In the genomic region with DNA sequence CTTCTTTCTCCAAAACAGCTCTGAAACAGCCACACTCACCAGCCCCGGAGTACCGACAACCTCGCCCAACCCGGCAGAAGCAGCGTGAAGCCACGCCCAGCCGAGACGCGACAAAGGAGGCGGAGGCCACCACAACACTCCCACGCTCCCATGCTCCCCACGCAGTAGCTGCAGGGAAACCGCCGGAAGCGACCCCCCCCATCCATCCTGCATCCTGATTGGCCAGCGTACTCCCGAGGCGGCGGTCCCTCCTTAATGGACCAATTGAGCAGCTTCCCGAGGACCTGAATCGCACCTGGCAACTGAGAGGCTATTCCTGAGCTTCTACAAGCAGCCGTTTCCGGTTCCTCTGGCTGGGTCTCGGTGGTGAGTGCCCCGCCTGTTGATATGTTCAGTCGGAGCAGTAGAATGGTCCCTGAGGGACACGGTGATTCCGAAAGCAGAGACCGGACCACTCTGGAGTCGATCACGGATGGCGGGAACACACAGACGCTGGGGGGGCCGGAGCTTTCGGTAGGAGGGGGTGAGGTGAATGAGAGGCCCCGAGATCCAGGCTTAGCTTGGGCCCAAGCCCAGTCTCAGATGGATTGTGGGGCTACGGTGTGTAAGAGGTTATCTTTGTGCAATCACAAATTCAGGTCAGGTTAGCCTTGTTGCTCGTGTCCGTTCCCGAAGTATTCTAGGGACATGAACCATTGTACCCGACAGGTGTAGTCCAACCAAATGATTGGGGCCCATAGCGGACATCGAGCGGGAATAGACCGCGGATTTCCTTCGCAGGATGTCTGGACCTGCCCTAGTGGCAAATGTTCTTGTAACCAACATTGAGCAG, we compare ENCODE assay signal across 8 mouse cellular contexts. TPM values are rescaled to one million over a fixed set of nuclear protein-coding genes. Genes with fewer than 3 reads are reported as not detected.
DNase-seq lines count a peak whose midpoint lies in the region; ATAC-seq and TF ChIP-seq lines count a peak whose summit lies in the region.

A gene (plus strand): TSS at position 160 of the 832 bp plus-strand sequence.

- H3K27me3 ChIP-seq in embryonic facial prominence, embryonic 14.5 days (replicated peaks; ENCODE audit: control insufficient read depth, insufficient read depth, low read length), result no peaks in the 10 kb centered on the region
- no peaks in the 10 kb centered on the region for H3K27me3 ChIP-seq in heart, adult 2 months (ENCODE audit: control insufficient read depth, insufficient read depth, low read length)
- H3K27me3 ChIP-seq in limb, embryonic 13.5 days, result no peaks in the 10 kb centered on the region
- no peaks in the 10 kb centered on the region for H3K27me3 ChIP-seq in midbrain, embryonic 16.5 days (ENCODE audit: control insufficient read depth, insufficient read depth, low read depth, low read length)

- peak; percentile 99 for ATAC-seq in embryonic facial prominence, embryonic 14.5 days (ENCODE audit: low read depth)
- peak; percentile 99 for ATAC-seq in limb, embryonic 13.5 days (ENCODE audit: low FRiP score, low read depth)
- peak; percentile 96 for ATAC-seq in midbrain, embryonic 16.5 days

- H3K4me3 ChIP-seq in embryonic facial prominence, embryonic 14.5 days (ENCODE audit: low read depth, low read length), result peak within 1 kb of the TSS; percentile 63
- peak within 1 kb of the TSS; percentile 65 for H3K4me3 ChIP-seq in heart, adult 2 months
- peak within 1 kb of the TSS; percentile 58 for H3K4me3 ChIP-seq in limb, embryonic 13.5 days
- H3K4me3 ChIP-seq in midbrain, embryonic 16.5 days (ENCODE audit: low read depth, low read length), result peak within 1 kb of the TSS; percentile 64

- peaks cover 11% of the 10 kb centered on the region for H3K36me3 ChIP-seq in embryonic facial prominence, embryonic 14.5 days (ENCODE audit: control insufficient read depth, insufficient read depth, low read length)
- H3K36me3 ChIP-seq in heart, adult 2 months (ENCODE audit: control insufficient read depth, insufficient read depth, low read length), result peaks cover 2% of the 10 kb centered on the region; the same call in 1 of the 2 replicates
- H3K36me3 ChIP-seq in limb, embryonic 13.5 days, result peaks cover 23% of the 10 kb centered on the region
- 0 out of 2 replicates have a peak, but pooled peaks cover 2% of the 10 kb centered on the region for H3K36me3 ChIP-seq in midbrain, embryonic 16.5 days (ENCODE audit: control insufficient read depth, insufficient read depth, low read length)

- peak; percentile 54; the same call in 1 of the 2 replicates for TF ChIP-seq POLR2A in heart, adult 2 months (IDR thresholded peaks at IDR 0.05; ENCODE audit: insufficient read depth, low read depth, low read length)

- peak; percentile 61; the same call in 1 of the 2 replicates for TF ChIP-seq EP300 in heart, adult 2 months (IDR thresholded peaks at IDR 0.05; ENCODE audit: insufficient read depth, low read depth, low read length)

- peaks cover 7% of the 10 kb centered on the region; the same call in 1 of the 2 replicates for H3K79me2 ChIP-seq in heart, adult 2 months (replicated peaks; ENCODE audit: control insufficient read depth, insufficient read depth, low read length)

- 0 out of 2 replicates have a peak within 1 kb of the TSS, but pooled peaks have one; percentile 55 for H3K27ac ChIP-seq in embryonic facial prominence, embryonic 14.5 days (replicated peaks; ENCODE audit: low read depth, low read length)
- H3K27ac ChIP-seq in heart, adult 2 months, result peak within 1 kb of the TSS; percentile 61
- peak within 1 kb of the TSS; percentile 67 for H3K27ac ChIP-seq in limb, embryonic 13.5 days
- H3K27ac ChIP-seq in midbrain, embryonic 16.5 days (ENCODE audit: low read length), result peak within 1 kb of the TSS; percentile 65

- no peak for TF ChIP-seq CTCF in heart, adult 2 months (IDR thresholded peaks at IDR 0.05)

- 5% methylated on average over 47 of the region's 47 CpGs for WGBS in embryonic facial prominence, embryonic 14.5 days
- 5% methylated on average over 47 of the region's 47 CpGs for WGBS in heart, adult 2 months
- 4% methylated on average over 47 of the region's 47 CpGs for WGBS in limb, embryonic 13.5 days
- 4% methylated on average over 47 of the region's 47 CpGs for WGBS in midbrain, embryonic 16.5 days

- intact Hi-C loops in heart, adult 2 months (cut with DNase I), result loop anchor here (1.0 to 10.0 kb wide), 3 partner anchors 12 to 1012 kb away; a partner anchor contains a TSS

- peaks cover 12% of the 10 kb centered on the region; the same call in 1 of the 2 replicates for H3K4me1 ChIP-seq in embryonic facial prominence, embryonic 14.5 days (ENCODE audit: control insufficient read depth, insufficient read depth, low read length)
- peaks cover 5% of the 10 kb centered on the region for H3K4me1 ChIP-seq in heart, adult 2 months (ENCODE audit: control insufficient read depth, insufficient read depth, low read length)
- peaks cover 14% of the 10 kb centered on the region for H3K4me1 ChIP-seq in limb, embryonic 13.5 days
- H3K4me1 ChIP-seq in midbrain, embryonic 16.5 days (ENCODE audit: control insufficient read depth, insufficient read depth, low read length), result peaks cover 15% of the 10 kb centered on the region

- peak within 1 kb of the TSS; percentile 63 for H3K9ac ChIP-seq in embryonic facial prominence, embryonic 14.5 days (ENCODE audit: low read depth, low read length)
- peak within 1 kb of the TSS; percentile 64 for H3K9ac ChIP-seq in heart, adult 2 months (ENCODE audit: low read depth, low read length)
- H3K9ac ChIP-seq in limb, embryonic 13.5 days, result peak within 1 kb of the TSS; percentile 74
- peak within 1 kb of the TSS; percentile 73 for H3K9ac ChIP-seq in midbrain, embryonic 16.5 days (ENCODE audit: low read depth, low read length)

- no peaks in the 10 kb centered on the region for H3K9me3 ChIP-seq in embryonic facial prominence, embryonic 14.5 days (ENCODE audit: control insufficient read depth, low read length)
- no peaks in the 10 kb centered on the region for H3K9me3 ChIP-seq in limb, embryonic 13.5 days
- H3K9me3 ChIP-seq in midbrain, embryonic 16.5 days (replicated peaks; ENCODE audit: control insufficient read depth, low read length, poor library complexity, severe bottlenecking), result no peaks in the 10 kb centered on the region

- DNase-seq in 3134 (ENCODE audit: extremely low read depth, insufficient read length, low spot score), result peak; percentile 18
- peak; percentile 70 to 83 for DNase-seq in adrenal gland, postnatal 4 days (ENCODE audit: low spot score in 2 of 2)
- peak; percentile 97 for DNase-seq in embryonic facial prominence, embryonic 14.5 days (ENCODE audit: low spot score)
- peak; percentile 89 to 92 for DNase-seq in heart, adult 2 months
- DNase-seq in kidney, adult 8-10 months, result peak; percentile 91 to 93
- peak; percentile 70 to 73 for DNase-seq in spleen, postnatal 14 days (ENCODE audit: low spot score in 2 of 2)

- peak within 1 kb of the TSS; percentile 79 for H3K4me2 ChIP-seq in embryonic facial prominence, embryonic 14.5 days (ENCODE audit: low read depth, low read length)
- H3K4me2 ChIP-seq in limb, embryonic 13.5 days (replicated peaks), result peak within 1 kb of the TSS; percentile 94
- peak within 1 kb of the TSS; percentile 91 for H3K4me2 ChIP-seq in midbrain, embryonic 16.5 days (ENCODE audit: low read length)

RNA-seq across cellular contexts. Expression of the gene that starts here (rescaled TPM):
- total RNA-seq in adrenal gland, postnatal 4 days (2021), result 10 to 100 TPM; 71.6 to 77.2 TPM
- 55.4 and 58.2 TPM in 2 replicates for polyA plus RNA-seq in embryonic facial prominence, embryonic 14.5 days (2014; fragmentation: Nextera tagmentation; extraction: Ambion mirVana)
- total RNA-seq in heart, adult 2 months (2021), result 10 to 100 TPM; 48.6 to 49.4 TPM
- 50.4 and 59.4 TPM in 2 replicates for polyA plus RNA-seq in heart, adult 2 months (2012; rRNA removed)
- 55.8 and 59.1 TPM in 2 replicates for polyA plus RNA-seq in limb, embryonic 13.5 days (2015; fragmentation: Nextera tagmentation; extraction: Ambion mirVana)
- polyA plus RNA-seq in midbrain, embryonic 16.5 days (2015; fragmentation: Nextera tagmentation; extraction: Ambion mirVana), result 98.6 and 110 TPM in 2 replicates

Comparison
In these comparisons a context has a peak if more than half of its experiments do, and no peak if none do; other contexts are left out.
1. Peak in every context shown above with its lines: DNase-seq, ATAC-seq, H3K4me3 ChIP-seq and H3K27ac ChIP-seq.
2. DNase-seq: peak in every context shown above with its lines; median percentile 97 in embryonic facial prominence, embryonic 14.5 days; 92 in kidney, adult 8-10 months; 90 in heart, adult 2 months; 76 in adrenal gland, postnatal 4 days; 72 in spleen, postnatal 14 days; 18 in 3134.